Mouse (Mus musculus) erythroblast, embryonic 14.5 days (primary cell): ENCODE data around the gene Gli2.

ENCODE experiments used
- GATA1 ChIP-seq: IDR thresholded peaks from 2 replicates; pipeline ENCODE4 v1.6.1; 2012; ENCODE audit warnings: low read length, inconsistent platforms, mixed read lengths
- TAL1 ChIP-seq: IDR thresholded peaks from 3 replicates; pipeline ENCODE4 v1.6.1; 2012; ENCODE audit warnings: low read length, inconsistent platforms, mixed read lengths

DNA sequence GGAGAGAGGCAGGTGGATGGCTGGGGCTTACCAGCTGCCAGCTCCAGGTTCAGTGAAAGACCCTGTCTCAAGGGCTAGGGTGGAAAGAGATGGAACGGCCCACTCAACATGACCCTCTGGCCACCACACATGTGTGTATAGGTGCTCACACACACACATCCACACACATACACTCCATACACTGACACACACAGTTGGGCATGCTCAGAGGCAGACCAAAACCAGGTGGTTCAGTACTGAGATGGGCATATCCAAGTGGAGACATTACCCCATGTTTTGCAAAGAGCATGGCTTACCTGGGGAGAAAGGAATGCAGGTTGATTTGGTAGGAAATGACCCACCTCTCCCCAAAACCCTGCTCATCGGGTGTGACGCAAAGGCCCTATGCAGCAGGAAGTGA lies 228.4 kb downstream of the Gli2 start:
- no peak for TF ChIP-seq GATA1
- no peak for TF ChIP-seq TAL1
